Mouse (Mus musculus): ENCODE results near the gene Gal3st4.

GRCm38 (mm10) chr5:138233778-138234177, 38.9 kb downstream of the Gal3st4 start:
- no peak for TF ChIP-seq CTCF (IDR thresholded peaks at IDR 0.05; ENCODE audit: borderline replicate concordance, extremely low read depth, insufficient read depth, insufficient read length)
- TF ChIP-seq POLR2A (IDR thresholded peaks at IDR 0.05; ENCODE audit: borderline replicate concordance, extremely low read depth, insufficient read depth, insufficient read length, poor library complexity, severe bottlenecking), result no peak

Data from brain, embryonic 14.5 days (tissue).